Mouse (Mus musculus): ENCODE measurements around the gene Lrfn1. TPM values are rescaled to one million over a fixed set of nuclear protein-coding genes. Genes with fewer than 3 reads are reported as not detected.
A peak's percentile ranks its signal among the peaks of the same experiment; 100 is the strongest.

Lrfn1 gene
- polyA plus RNA-seq, 1 experiment from 2014 or later: 0.15 TPM

- no peak overlapping the region for H3K4me2 ChIP-seq
- H3K4me3 ChIP-seq (replicated peaks): no peak overlapping the region
- ATAC-seq (ENCODE audit: low read depth) (no peak), DNase-seq (no peak)
- H3K4me1 ChIP-seq (replicated peaks): peaks cover 15% of the 10 kb centered on the region
- no peaks in the 10 kb centered on the region for H3K36me3 ChIP-seq
- H3K9ac ChIP-seq: no peak overlapping the region
- 65% methylated on average over 13 of the region's 13 CpGs for WGBS (ENCODE audit: insufficient replicate concordance)
- peaks cover 20% of the 10 kb centered on the region for H3K27me3 ChIP-seq
- H3K27ac ChIP-seq: no peak overlapping the region
- no peaks in the 10 kb centered on the region for H3K9me3 ChIP-seq (replicated peaks)
These were observed 3.6 kb upstream of the Lrfn1 start for GRCm38 (mm10) chr7:28447865-28448820.

DNA sequence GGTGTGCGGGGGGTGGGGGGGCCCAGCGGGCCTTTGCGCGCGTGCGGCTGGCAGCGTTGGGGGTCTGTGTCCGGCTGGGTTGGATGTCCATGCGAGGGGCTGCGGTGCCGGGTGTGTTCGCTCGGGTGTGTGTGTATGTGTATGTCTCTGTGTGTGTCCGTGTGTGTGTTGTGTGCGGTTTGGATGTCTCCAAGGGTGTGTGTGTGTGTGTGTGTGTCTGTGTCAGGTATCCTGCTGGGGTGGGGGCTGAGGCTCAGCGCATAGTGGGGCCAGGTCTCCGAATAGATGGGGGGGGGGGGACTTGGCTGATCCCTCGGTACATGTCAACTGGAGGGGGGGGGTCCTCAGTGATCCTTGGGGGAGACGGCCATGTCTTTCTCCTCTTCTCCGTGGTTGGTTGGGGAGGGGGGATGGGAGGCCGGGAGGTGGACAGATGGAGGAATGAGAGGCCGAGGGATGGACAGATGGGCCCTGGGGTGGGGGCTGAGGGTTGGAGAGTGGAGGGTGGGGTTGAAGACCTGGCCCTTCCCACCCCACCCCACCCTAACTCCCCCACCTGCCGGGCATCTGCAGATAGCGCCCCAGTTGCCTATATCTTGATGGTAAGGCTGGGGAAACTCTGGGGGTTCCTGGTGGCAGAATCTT lies 703 bp downstream of the Lrfn1 start:
- ATAC-seq (ENCODE audit: low read depth): 0 out of 2 replicates have a peak, but pooled peaks have one; percentile 20
- no peak for DNase-seq
- peaks cover 10% of the 10 kb centered on the region for H3K4me1 ChIP-seq (replicated peaks)
- peak overlapping the region; percentile 89 for H3K4me2 ChIP-seq
- no peaks in the 10 kb centered on the region for H3K9me3 ChIP-seq (replicated peaks)
- H3K36me3 ChIP-seq: no peaks in the 10 kb centered on the region
- H3K27me3 ChIP-seq: peaks cover 21% of the 10 kb centered on the region
- H3K27ac ChIP-seq: no peak overlapping the region
- peak overlapping the region; percentile 66 for H3K4me3 ChIP-seq (replicated peaks)
- peak overlapping the region; percentile 70 for H3K9ac ChIP-seq
- 6% methylated on average over 24 of the region's 24 CpGs for WGBS (ENCODE audit: insufficient replicate concordance)

- H3K9ac ChIP-seq: no peak overlapping the region
- no peaks in the 10 kb centered on the region for H3K9me3 ChIP-seq (replicated peaks)
- WGBS (ENCODE audit: insufficient replicate concordance): 64% methylated on average over 5 of the region's 5 CpGs
- no peak overlapping the region for H3K27ac ChIP-seq
- peaks cover 4% of the 10 kb centered on the region; the same call in 1 of the 2 replicates for H3K36me3 ChIP-seq
- no peaks in the 10 kb centered on the region; the same call in 1 of the 2 replicates for H3K4me1 ChIP-seq (replicated peaks)
- H3K27me3 ChIP-seq: no peaks in the 10 kb centered on the region
- ATAC-seq (ENCODE audit: low read depth): no peak
- H3K4me2 ChIP-seq: no peak overlapping the region
- no peak overlapping the region for H3K4me3 ChIP-seq (replicated peaks)
- no peak for DNase-seq
These were observed 8.6 kb downstream of the Lrfn1 start for GRCm38 (mm10) chr7:28460361-28460760.

DNA sequence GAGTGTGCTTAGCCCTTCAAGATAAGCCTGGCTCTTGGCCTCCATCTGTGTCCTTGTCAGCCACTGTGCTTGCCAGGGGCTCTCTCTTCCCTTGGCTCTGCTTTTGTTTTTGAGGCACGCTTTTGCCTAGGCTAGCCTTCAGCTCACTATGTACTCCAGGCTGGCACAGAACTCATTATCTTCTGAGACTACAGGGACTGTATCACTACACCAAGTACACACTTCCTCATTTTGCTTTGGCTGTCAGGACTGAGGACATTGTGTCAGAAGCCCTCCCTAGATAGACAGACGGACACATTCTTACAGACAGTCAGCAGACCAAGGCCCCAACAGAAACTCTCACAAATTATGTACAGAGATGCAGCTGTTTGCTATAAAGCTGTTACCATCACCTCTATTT lies 11.0 kb downstream of the Lrfn1 start:
- H3K27ac ChIP-seq: no peak overlapping the region
- WGBS (ENCODE audit: insufficient replicate concordance): 55% methylated on average over 2 of the region's 2 CpGs
- H3K9me3 ChIP-seq (replicated peaks): no peaks in the 10 kb centered on the region
- H3K4me3 ChIP-seq (replicated peaks): no peak overlapping the region
- no peak overlapping the region for H3K9ac ChIP-seq
- no peak for DNase-seq
- ATAC-seq (ENCODE audit: low read depth): no peak
- H3K27me3 ChIP-seq: peaks cover 17% of the 10 kb centered on the region
- H3K4me1 ChIP-seq (replicated peaks): peaks cover 10% of the 10 kb centered on the region
- H3K4me2 ChIP-seq: no peak overlapping the region
- peaks cover 4% of the 10 kb centered on the region; the same call in 1 of the 2 replicates for H3K36me3 ChIP-seq

DNA sequence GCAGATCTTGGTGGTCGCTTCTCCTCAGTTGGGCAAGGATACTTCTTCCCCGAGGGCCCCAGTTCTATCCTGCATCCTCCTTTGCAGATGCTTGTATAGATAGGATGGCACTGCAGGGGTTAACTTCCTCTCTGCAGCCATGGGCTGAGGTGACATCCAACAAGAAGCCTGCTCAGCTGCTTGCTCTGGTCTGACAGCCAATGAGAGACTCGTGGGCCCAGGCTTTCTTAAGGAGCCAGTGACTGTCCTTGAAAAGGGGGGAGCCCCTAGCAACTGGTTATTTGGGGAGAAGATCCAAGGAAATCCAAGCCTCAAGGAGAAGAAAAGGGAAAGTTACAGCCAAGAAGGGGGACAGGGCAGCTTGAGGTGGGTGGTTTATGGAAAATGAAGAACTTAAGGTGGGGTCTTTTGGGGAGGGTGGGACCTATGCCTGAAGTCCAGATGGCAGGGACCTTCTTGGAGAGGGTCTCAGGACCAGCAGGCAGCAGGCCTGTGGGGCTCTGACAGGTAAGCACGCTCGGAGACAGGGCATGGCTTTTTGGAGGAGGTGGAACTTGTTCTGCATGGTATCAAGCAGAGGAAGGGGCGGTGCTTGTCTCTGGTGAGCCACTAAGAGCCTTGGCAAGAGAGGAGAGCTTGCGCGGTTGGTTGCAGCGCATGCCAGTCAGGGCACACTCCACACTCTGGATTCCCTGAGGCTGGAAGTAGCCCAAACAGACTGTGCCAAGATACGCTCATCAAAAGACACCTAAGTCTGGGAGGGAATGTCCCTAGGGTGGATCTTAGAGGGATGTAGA lies 12.8 kb downstream of the Lrfn1 start:
- Histone ChIP-seq H3K9me3 (replicated peaks) (no peaks in the 10 kb centered on the region), H3K4me2 (0 out of 2 replicates have a peak overlapping the region, but pooled peaks have one; percentile 19), H3K4me1 (replicated peaks) (peaks cover 10% of the 10 kb centered on the region), H3K36me3 (no peaks in the 10 kb centered on the region; the same call in 1 of the 2 replicates), H3K9ac (no peak overlapping the region), H3K27me3 (peaks cover 25% of the 10 kb centered on the region), H3K4me3 (replicated peaks) (no peak overlapping the region), H3K27ac (no peak overlapping the region)
- ATAC-seq (ENCODE audit: low read depth): peak; percentile 43; the same call in 1 of the 2 replicates
- 44% methylated on average over 10 of the region's 10 CpGs for WGBS (ENCODE audit: insufficient replicate concordance)
- DNase-seq: peak; percentile 34

- Histone ChIP-seq H3K9ac (peak overlapping the region; percentile 36), H3K4me3 (replicated peaks) (peak overlapping the region; percentile 55), H3K27me3 (peaks cover 25% of the 10 kb centered on the region), H3K27ac (no peak overlapping the region), H3K36me3 (no peaks in the 10 kb centered on the region), H3K4me2 (peak overlapping the region; percentile 75), H3K4me1 (replicated peaks) (peaks cover 10% of the 10 kb centered on the region), H3K9me3 (replicated peaks) (no peaks in the 10 kb centered on the region)
- ATAC-seq (ENCODE audit: low read depth) (no peak), DNase-seq (no peak)
- WGBS (ENCODE audit: insufficient replicate concordance): 48% methylated on average over 40 of the region's 40 CpGs
These were observed 15.0 kb downstream of the Lrfn1 start for GRCm38 (mm10) chr7:28466721-28467212.

DNA sequence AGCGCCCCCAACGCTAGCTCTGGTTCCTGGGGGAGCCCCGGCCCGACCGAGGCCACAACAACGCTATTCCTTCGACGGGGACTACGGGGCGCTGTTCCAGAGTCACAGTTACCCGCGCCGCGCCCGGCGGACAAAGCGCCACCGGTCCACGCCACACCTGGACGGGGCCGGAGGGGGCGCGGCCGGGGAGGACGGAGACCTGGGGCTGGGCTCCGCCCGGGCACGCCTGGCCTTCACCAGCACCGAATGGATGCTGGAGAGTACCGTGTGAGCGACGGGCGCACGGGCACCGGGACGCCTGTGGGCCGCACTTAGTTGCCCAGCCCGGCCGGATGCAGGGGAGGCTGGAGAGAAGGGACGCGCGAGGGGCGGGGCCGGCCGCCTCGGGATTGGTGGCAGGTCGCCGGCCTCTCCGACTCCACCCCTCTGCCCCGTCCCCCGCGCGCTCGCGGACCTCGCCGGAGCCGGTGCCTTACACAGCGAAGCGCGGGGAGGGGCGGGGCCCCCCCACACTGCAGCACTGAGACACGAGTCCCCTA lies 15.5 kb downstream of the Lrfn1 start:
- Histone ChIP-seq H3K27ac (no peak overlapping the region), H3K9ac (peak overlapping the region; percentile 36), H3K36me3 (no peaks in the 10 kb centered on the region), H3K4me3 (replicated peaks) (peak overlapping the region; percentile 55), H3K27me3 (peaks cover 25% of the 10 kb centered on the region), H3K4me1 (replicated peaks) (peaks cover 10% of the 10 kb centered on the region), H3K9me3 (replicated peaks) (no peaks in the 10 kb centered on the region), H3K4me2 (peak overlapping the region; percentile 75)
- ATAC-seq (ENCODE audit: low read depth) (peak; percentile 63; the same call in 1 of the 2 replicates), DNase-seq (peak; percentile 34)
- 2% methylated on average over 60 of the region's 63 CpGs for WGBS (ENCODE audit: insufficient replicate concordance)

DNA sequence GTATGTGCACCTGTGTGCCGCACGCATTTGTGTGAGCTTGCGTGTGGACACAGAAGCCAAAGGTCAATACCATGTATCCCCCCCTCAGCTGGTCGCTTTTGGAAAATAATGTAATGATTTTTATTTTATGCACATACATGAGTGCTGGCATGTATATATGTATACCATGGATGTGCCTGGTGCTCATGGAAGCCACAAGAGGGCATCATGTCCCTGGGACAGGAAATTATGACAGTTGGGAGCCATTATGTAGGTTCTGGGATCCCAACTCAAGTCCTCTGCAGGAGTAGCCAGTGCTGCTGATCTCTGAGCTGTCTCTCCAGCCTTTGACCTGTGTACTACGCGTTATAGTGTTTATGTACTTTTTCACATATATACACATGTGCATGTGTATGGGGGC lies 24.4 kb downstream of the Lrfn1 start:
- DNase-seq: no peak
- Histone ChIP-seq H3K36me3 (no peaks in the 10 kb centered on the region), H3K27ac (no peak overlapping the region), H3K4me3 (replicated peaks) (no peak overlapping the region), H3K9ac (no peak overlapping the region), H3K4me1 (replicated peaks) (no peaks in the 10 kb centered on the region), H3K4me2 (no peak overlapping the region), H3K27me3 (no peaks in the 10 kb centered on the region), H3K9me3 (replicated peaks) (no peaks in the 10 kb centered on the region)
- WGBS (ENCODE audit: insufficient replicate concordance): 68% methylated on average over 6 of the region's 6 CpGs
- ATAC-seq (ENCODE audit: low read depth): no peak

DNA sequence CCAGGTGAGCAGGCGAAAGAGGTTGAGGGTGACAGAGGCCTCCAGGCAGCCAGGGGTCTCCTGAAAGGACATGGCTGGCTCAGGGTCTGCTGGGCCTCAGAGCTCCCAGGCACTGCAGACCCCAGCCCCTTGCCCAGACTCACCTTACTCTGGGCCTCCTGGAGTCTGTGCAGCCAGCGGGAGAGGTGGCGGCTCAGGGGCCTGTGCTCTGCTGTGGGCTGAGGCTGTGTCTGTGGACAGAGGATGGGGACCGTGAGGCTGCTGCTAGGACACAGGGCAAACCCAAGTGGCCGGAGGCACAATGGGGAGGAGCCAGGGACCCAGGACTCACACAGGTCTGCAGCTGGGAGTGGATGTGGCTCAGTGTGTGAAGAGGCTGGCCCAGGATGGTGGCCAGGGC lies 25.6 kb downstream of the Lrfn1 start:
- no peaks in the 10 kb centered on the region for H3K9me3 ChIP-seq (replicated peaks)
- no peak overlapping the region for H3K27ac ChIP-seq
- no peak overlapping the region for H3K4me2 ChIP-seq
- no peak for ATAC-seq (ENCODE audit: low read depth)
- DNase-seq: no peak
- 76% methylated on average over 5 of the region's 5 CpGs for WGBS (ENCODE audit: insufficient replicate concordance)
- H3K9ac ChIP-seq: no peak overlapping the region
- H3K4me1 ChIP-seq (replicated peaks): no peaks in the 10 kb centered on the region
- H3K36me3 ChIP-seq: no peaks in the 10 kb centered on the region
- H3K4me3 ChIP-seq (replicated peaks): no peak overlapping the region
- no peaks in the 10 kb centered on the region for H3K27me3 ChIP-seq

- Histone ChIP-seq H3K9ac (no peak overlapping the region), H3K27me3 (no peaks in the 10 kb centered on the region), H3K27ac (no peak overlapping the region), H3K4me2 (no peak overlapping the region), H3K9me3 (replicated peaks) (no peaks in the 10 kb centered on the region), H3K4me3 (replicated peaks) (no peak overlapping the region), H3K4me1 (replicated peaks) (no peaks in the 10 kb centered on the region), H3K36me3 (no peaks in the 10 kb centered on the region)
- 7% methylated on average over 8 of the region's 8 CpGs for WGBS (ENCODE audit: insufficient replicate concordance)
- ATAC-seq (ENCODE audit: low read depth) (no peak), DNase-seq (no peak)
These were observed 27.1 kb downstream of the Lrfn1 start for GRCm38 (mm10) chr7:28478854-28479253.
